Mouse (Mus musculus) liver, embryonic 14.5 days (tissue): ENCODE measurements around the gene Naxd. TPM values are rescaled to one million over a fixed set of nuclear protein-coding genes. Genes with fewer than 3 reads are reported as not detected.

ENCODE experiments used
- ATAC-seq: fragments of 200-750 bp; cut with Nextera tagmentation; 2 replicates; pipeline ENCODE4 v1.8.0; 2017; ENCODE audit warnings: moderate number of reproducible peaks, mild to moderate bottlenecking, moderate library complexity; ENCODE audit not compliant: insufficient read depth
- DNase-seq, 3 experiments: peaks; one replicate each; pipeline ENCODE4 v3.0.0-alpha.2; 2012 to 2013; ENCODE audit warnings: low read depth in 3 of 3, low spot score in 3 of 3
- H3K27ac ChIP-seq: fragments of 300-500 bp; sonication (generic); 2 replicates; pipeline ENCODE4 v1.5.1; 2014; ENCODE audit warnings: moderate library complexity, mild to moderate bottlenecking, control low read depth, inconsistent platforms
- H3K27me3 ChIP-seq: fragments of 300-500 bp; sonication (generic); 2 replicates; pipeline ENCODE4 v1.6.1; 2014; ENCODE audit warnings: mild to moderate bottlenecking, low read length, moderate library complexity; ENCODE audit not compliant: control insufficient read depth, insufficient read depth
- H3K36me3 ChIP-seq: fragments of 300-500 bp; sonication (generic); replicated peaks from 2 replicates; pipeline ENCODE4 v1.6.1; 2014; ENCODE audit warnings: low read depth; ENCODE audit not compliant: control insufficient read depth, insufficient read depth
- H3K4me1 ChIP-seq, 2 experiments: fragments of 200-500 bp in 1 of 2; fragments of 300-500 bp in 1 of 2; sonication (generic) in 1 of 2; replicated peaks; 2 replicates each; pipeline ENCODE4 v1.6.1; 2012 to 2014; ENCODE audit warnings: antibody characterized with exemption in 1 of 2, inconsistent platforms in 1 of 2, low read length in 1 of 2; ENCODE audit not compliant: control insufficient read depth in 2 of 2, insufficient read depth in 2 of 2
- H3K4me2 ChIP-seq: fragments of 300-500 bp; sonication (generic); 2 replicates; pipeline ENCODE4 v1.6.1; 2014; ENCODE audit warnings: low read depth, mild to moderate bottlenecking, control low read depth, moderate library complexity
- H3K4me3 ChIP-seq, 2 experiments: fragments of 200-500 bp in 1 of 2; fragments of 300-500 bp in 1 of 2; sonication (generic) in 1 of 2; 2 replicates each; pipeline ENCODE4 v1.5.1; 2012 to 2014; ENCODE audit warnings: low read depth in 2 of 2, low read length in 2 of 2, mild to moderate bottlenecking in 2 of 2, control low read depth in 1 of 2, inconsistent platforms in 1 of 2, moderate library complexity in 1 of 2; ENCODE audit not compliant: insufficient read depth in 1 of 2
- H3K9ac ChIP-seq: fragments of 300-500 bp; sonication (generic); replicated peaks from 2 replicates; pipeline ENCODE4 v1.6.1; 2014; ENCODE audit warnings: mild to moderate bottlenecking, control low read depth, moderate library complexity
- H3K9me3 ChIP-seq: fragments of 300-500 bp; sonication (generic); 2 replicates; pipeline ENCODE4 v1.6.1; 2016; ENCODE audit warnings: low read length, mixed read lengths; ENCODE audit not compliant: control insufficient read depth
- CTCF ChIP-seq: IDR thresholded peaks from 2 replicates; pipeline ENCODE4 v1.5.1; 2016; ENCODE audit warnings: antibody characterized with exemption, low read depth, control low read depth
- EP300 ChIP-seq: IDR thresholded peaks from 2 replicates; pipeline ENCODE4 v1.6.1; 2016; ENCODE audit warnings: antibody characterized with exemption, low read depth
- WGBS: fragments of 180-500 bp; shearing (Covaris S2); extraction: QIAGEN DNeasy Blood & Tissue Kit; methylation state at CpG from one replicate; pipeline ENCODE4 v1.1.7; 2014; ENCODE audit not compliant: insufficient replicate concordance; 5-methylcytosine and 5-hydroxymethylcytosine counted together
- polyA plus RNA-seq, 2 experiments: library from polyadenylated mRNA; depleted of rRNA in 1 of 2; stranded (reverse) in 1 of 2; unstranded in 1 of 2; fragments of >200 nt; fragmentation: Nextera tagmentation in 1 of 2; extraction: Ambion mirVana in 1 of 2; gene quantifications; 2 replicates each; pipeline versions ENCODE4 v1.2.1 to v1.2.3; 2012 to 2014

The Naxd gene
- polyA plus RNA-seq, 2 experiments: 29.8 to 31.9 TPM

DNA sequence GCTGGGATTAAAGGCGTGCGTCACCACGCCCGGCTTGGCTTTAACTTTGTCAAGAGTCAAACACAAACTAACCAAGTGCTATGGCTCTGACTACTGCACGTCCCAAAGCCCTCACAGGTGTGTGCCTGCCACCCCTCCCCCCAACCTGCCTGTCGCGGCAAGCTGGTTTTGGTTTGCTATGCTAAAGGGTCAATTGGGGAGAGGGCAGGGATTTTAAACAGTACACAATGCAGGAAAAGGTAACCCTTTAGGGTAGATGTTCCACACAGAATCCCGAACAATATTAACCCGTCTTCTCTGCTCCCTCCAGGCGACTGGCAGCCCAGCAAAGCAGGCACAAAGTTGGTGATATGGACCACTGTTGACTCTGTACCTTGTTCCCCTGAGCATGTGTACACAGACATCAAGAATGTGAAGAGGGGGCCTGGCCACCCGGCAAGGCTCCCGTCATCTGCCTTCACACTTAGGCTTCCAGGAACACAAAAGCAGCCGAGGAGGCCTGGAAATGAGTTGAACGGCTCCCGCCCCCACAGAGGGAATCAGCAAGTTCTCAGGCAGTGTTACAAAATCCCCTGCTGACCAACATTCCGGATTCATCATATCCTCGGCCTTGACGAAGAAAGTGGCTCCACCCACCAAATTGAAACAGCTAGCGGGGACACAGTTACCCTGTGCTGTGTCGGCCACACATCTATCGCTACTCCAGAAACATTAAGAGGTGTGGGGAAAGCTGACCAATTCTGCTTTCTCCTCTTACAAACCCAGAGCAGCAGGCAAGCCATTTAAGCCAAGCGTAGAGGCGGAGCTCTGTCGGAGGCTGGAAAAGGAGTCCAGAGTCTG is 20.7 kb upstream of the Naxd start:
- Histone ChIP-seq H3K4me2 (peak overlapping the region; percentile 62), H3K4me1 (peaks cover 0 to 20% of the 10 kb centered on the region in 2 experiments; a peak in 2 of 4 replicates), H3K36me3 (no peaks in the 10 kb centered on the region), H3K27me3 (peaks cover 64% of the 10 kb centered on the region), H3K4me3 (peak overlapping the region; percentile 12 to 54), H3K27ac (no peak overlapping the region), H3K9me3 (no peaks in the 10 kb centered on the region), H3K9ac (no peak overlapping the region)
- WGBS: 8% methylated on average over 24 of the region's 24 CpGs
- ATAC-seq (no peak; the same call in 1 of the 2 replicates), DNase-seq (no peak)
- TF ChIP-seq EP300: no peak

GRCm38 (mm10) chr8:11477178-11477553 is 20.1 kb upstream of the Naxd start:
- Histone ChIP-seq H3K9ac (no peak overlapping the region), H3K27me3 (peaks cover 67% of the 10 kb centered on the region), H3K9me3 (no peaks in the 10 kb centered on the region), H3K27ac (no peak overlapping the region), H3K4me2 (peak overlapping the region; percentile 62), H3K36me3 (no peaks in the 10 kb centered on the region), H3K4me1 (peaks cover 0 to 16% of the 10 kb centered on the region in 2 experiments; a peak in 2 of 4 replicates), H3K4me3 (peak overlapping the region; percentile 12 to 54)
- no peak for DNase-seq
- no peak for TF ChIP-seq CTCF
- no peak for TF ChIP-seq EP300
- ATAC-seq: no peak
- 3% methylated on average over 9 of the region's 9 CpGs for WGBS

GRCm38 (mm10) chr8:11477811-11478761 is 19.2 kb upstream of the Naxd start, which contains the start of gene Rab20:
TSS of gene Rab20 (minus strand) at chr8:11478710.
- Histone ChIP-seq H3K9ac (no peak within 1 kb of the TSS), H3K9me3 (no peaks in the 10 kb centered on the region), H3K4me2 (peak within 1 kb of the TSS; percentile 62), H3K36me3 (no peaks in the 10 kb centered on the region), H3K4me3 (peak within 1 kb of the TSS; percentile 54 to 56), H3K27me3 (peaks cover 70% of the 10 kb centered on the region), H3K4me1 (peaks cover 0 to 13% of the 10 kb centered on the region in 2 experiments; a peak in 2 of 4 replicates), H3K27ac (no peak within 1 kb of the TSS)
- under 1% methylated on average over 60 of the region's 69 CpGs for WGBS
- TF ChIP-seq CTCF (no peak), EP300 (no peak)
- ATAC-seq (peak; percentile 48; the same call in 1 of the 2 replicates), DNase-seq (no peak)

DNA sequence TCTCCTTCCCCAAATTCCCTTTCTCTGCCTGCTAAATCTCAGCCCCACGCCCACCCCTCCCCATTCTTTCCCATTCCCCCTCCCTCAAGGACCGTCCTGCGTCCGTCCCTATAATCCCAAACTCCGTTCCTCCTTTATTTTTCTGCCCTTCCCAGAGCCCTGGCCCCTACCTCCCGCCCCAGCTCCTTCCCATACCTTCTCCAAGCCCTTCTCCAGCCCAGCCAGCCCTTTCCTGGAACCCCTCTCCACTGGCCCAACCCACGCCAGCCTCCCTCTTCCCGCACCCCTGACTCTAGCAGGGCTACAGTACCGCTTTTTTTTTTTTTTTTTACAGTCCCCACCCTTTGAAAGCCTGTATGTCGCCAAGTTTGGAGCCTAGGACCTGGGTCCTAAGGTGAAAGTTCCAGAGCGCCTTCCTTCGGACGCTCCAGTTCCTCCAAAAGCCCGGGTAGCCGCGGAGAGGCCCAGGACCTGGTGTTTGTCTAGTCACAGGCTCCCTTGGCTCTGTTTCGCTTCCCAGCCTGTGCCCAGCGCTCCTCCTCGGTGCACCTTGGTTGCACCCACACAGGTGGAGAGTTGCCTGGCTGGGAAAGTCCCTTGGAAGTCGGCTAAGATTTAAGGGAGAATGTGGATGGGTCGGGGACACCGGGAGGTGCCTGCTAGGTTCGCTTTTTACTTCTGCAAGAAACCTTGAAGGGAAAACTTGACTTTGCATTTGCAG is 18.3 kb upstream of the Naxd start:
- Histone ChIP-seq H3K27me3 (peaks cover 70% of the 10 kb centered on the region), H3K27ac (no peak overlapping the region), H3K36me3 (no peaks in the 10 kb centered on the region), H3K4me3 (peak overlapping the region in 1 of 2 experiments; percentile 6; a peak in 2 of 4 replicates), H3K9ac (no peak overlapping the region), H3K4me1 (peaks cover 0 to 10% of the 10 kb centered on the region in 2 experiments; a peak in 2 of 4 replicates), H3K9me3 (no peaks in the 10 kb centered on the region), H3K4me2 (peak overlapping the region; percentile 62)
- ATAC-seq (no peak), DNase-seq (no peak)
- WGBS: 4% methylated on average over 23 of the region's 23 CpGs
- TF ChIP-seq EP300 (no peak), CTCF (no peak)
